Mouse (Mus musculus) erythroblast, embryonic 14.5 days (primary cell): Measurements from ENCODE around the gene Prlhr.

ENCODE experiments used
- GATA1 ChIP-seq: IDR thresholded peaks from 2 replicates; pipeline ENCODE4 v1.6.1; 2012; ENCODE audit warnings: low read length, inconsistent platforms, mixed read lengths
- TAL1 ChIP-seq: IDR thresholded peaks from 3 replicates; pipeline ENCODE4 v1.6.1; 2012; ENCODE audit warnings: low read length, inconsistent platforms, mixed read lengths

DNA sequence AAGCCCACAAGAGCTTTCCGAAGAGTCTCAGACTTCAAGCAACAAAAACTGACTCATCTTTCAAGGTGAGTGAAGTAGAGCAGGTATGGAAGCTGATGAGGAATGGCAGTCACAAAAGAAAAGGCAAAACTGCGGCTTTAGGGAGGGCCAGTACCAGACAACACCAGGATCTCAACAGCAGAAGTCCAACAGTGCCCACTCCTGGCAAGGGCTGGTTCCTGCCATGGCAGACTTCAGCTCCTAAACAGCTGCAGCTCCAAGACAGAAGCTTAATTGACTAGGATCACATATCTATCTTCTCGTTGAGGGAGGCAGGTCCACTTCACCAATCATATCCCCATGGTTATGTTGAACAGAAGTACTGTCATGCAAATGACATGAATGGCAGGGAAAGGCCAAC lies 45.3 kb upstream of the Prlhr start:
- TF ChIP-seq TAL1, result no peak
- no peak for TF ChIP-seq GATA1
